Mouse (Mus musculus) urinary bladder, postnatal 4 days (tissue): Measurements from ENCODE around the gene Per1.

ENCODE experiments used
- DNase-seq, 2 experiments: peaks; one replicate each; pipeline ENCODE4 v3.0.0; 2021 to 2022; ENCODE audit warnings: low spot score in 2 of 2

The Per1 gene

GRCm38 (mm10) chr11:69133566-69133922 is 38.5 kb downstream of the Per1 start:
- DNase-seq = no peak

- peak; percentile 48 to 70 for DNase-seq
Observed at GRCm38 (mm10) chr11:69133923-69134621, 39.1 kb downstream of the Per1 start.

GRCm38 (mm10) chr11:69134622-69134968 is 39.6 kb downstream of the Per1 start:
- DNase-seq = no peak

- DNase-seq = no peak
Observed at GRCm38 (mm10) chr11:69135361-69135760, 40.3 kb downstream of the Per1 start.

- no peak for DNase-seq
Observed at GRCm38 (mm10) chr11:69147546-69147945, 52.5 kb downstream of the Per1 start.

GRCm38 (mm10) chr11:69148451-69148960 is 53.5 kb downstream of the Per1 start:
- no peak for DNase-seq

- no peak for DNase-seq
Observed at GRCm38 (mm10) chr11:69149728-69150127, 54.7 kb downstream of the Per1 start.

- DNase-seq = peak in 1 of 2 experiments; percentile 75
Observed at GRCm38 (mm10) chr11:69150444-69150843, 55.4 kb downstream of the Per1 start.

GRCm38 (mm10) chr11:69151004-69151403 is 56.0 kb downstream of the Per1 start:
- no peak for DNase-seq

GRCm38 (mm10) chr11:69153831-69154230 is 58.8 kb downstream of the Per1 start:
- DNase-seq = no peak

- DNase-seq = no peak
Observed at GRCm38 (mm10) chr11:69155351-69155750, 60.3 kb downstream of the Per1 start.

GRCm38 (mm10) chr11:69156800-69157199 is 61.8 kb downstream of the Per1 start, which contains the start of gene Alox12b:
Gene Alox12b (plus strand): TSS chr11:69156989.
- DNase-seq = no peak
